Mouse (Mus musculus): ENCODE results near the gene Gm826.

The Gm826 gene

GRCm38 (mm10) chr2:160275959-160276657, 57.9 kb downstream of the Gm826 start:
- DNase-seq: no peak

DNA sequence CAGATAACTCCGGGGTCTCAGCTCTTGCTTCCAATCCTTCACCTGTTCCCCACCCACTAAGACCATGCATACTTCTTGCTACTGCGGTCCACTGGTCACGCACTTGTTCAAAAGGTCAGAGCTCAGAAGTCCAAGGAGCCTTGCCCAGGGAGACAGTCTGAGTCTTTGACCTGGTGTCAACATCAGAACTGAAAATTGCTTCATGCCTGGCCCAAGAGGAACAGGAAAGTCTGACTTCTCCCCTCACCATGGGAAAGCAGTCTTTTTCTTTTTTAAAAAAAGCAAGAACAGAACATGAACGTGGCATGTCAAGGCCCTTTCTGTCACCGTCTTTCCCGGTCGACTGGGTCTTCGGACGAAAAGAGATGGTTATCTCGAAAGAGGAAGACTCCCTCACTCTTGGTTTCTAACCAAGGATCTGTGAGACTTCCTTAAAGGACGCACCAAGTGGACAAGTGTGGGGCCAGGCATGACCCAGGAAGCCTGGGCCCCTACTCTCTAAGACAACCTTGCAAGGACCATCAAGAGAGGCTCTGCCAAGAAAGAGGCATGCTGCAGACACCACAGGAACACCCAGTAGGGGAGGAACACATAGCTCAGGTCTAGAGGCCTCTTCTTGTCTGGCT, 66.0 kb downstream of the Gm826 start:
- no peak for DNase-seq

- no peak for DNase-seq
These were observed 70.1 kb downstream of the Gm826 start for GRCm38 (mm10) chr2:160263861-160264260.

- no peak for DNase-seq
These were observed 72.4 kb downstream of the Gm826 start for GRCm38 (mm10) chr2:160261538-160261937.

Measured in kidney, postnatal 25 days (tissue).